Mouse (Mus musculus): Measurements from ENCODE around the gene Wdr70.
A peak's percentile ranks its signal among the peaks of the same experiment; 100 is the strongest.

The Wdr70 gene

GRCm38 (mm10) chr15:7925382-7925781 lies 173.6 kb downstream of the Wdr70 start:
- DNase-seq: no peak

- DNase-seq: no peak
Observed at GRCm38 (mm10) chr15:7923281-7923680, 175.7 kb downstream of the Wdr70 start.

GRCm38 (mm10) chr15:7922291-7923037 lies 176.5 kb downstream of the Wdr70 start:
- peak; percentile 29 for DNase-seq

- DNase-seq: no peak
Observed at GRCm38 (mm10) chr15:7921124-7921523, 177.9 kb downstream of the Wdr70 start.

- no peak for DNase-seq
Observed at GRCm38 (mm10) chr15:7906491-7907035, 192.4 kb downstream of the Wdr70 start.

- DNase-seq: no peak
Observed at GRCm38 (mm10) chr15:7899286-7899685, 199.7 kb downstream of the Wdr70 start.

- no peak for DNase-seq
Observed at GRCm38 (mm10) chr15:7891547-7892282, 207.3 kb downstream of the Wdr70 start.

GRCm38 (mm10) chr15:7890286-7890685 lies 208.7 kb downstream of the Wdr70 start:
- no peak for DNase-seq

GRCm38 (mm10) chr15:7889362-7889674 lies 209.7 kb downstream of the Wdr70 start:
- no peak for DNase-seq

- DNase-seq: no peak
Observed at GRCm38 (mm10) chr15:7888617-7889361, 210.2 kb downstream of the Wdr70 start.

- no peak for DNase-seq
Observed at GRCm38 (mm10) chr15:7886591-7886990, 212.4 kb downstream of the Wdr70 start.

GRCm38 (mm10) chr15:7885106-7885505 lies 213.9 kb downstream of the Wdr70 start:
- no peak for DNase-seq

- no peak for DNase-seq
Observed at GRCm38 (mm10) chr15:7884181-7884580, 214.8 kb downstream of the Wdr70 start.

GRCm38 (mm10) chr15:7879956-7880355 lies 219.1 kb downstream of the Wdr70 start:
- DNase-seq: no peak

- no peak for DNase-seq
Observed at GRCm38 (mm10) chr15:7878861-7879260, 220.1 kb downstream of the Wdr70 start.

- no peak for DNase-seq
Observed at GRCm38 (mm10) chr15:7877560-7878467, 221.2 kb downstream of the Wdr70 start.

- DNase-seq: no peak
Observed at GRCm38 (mm10) chr15:7875879-7876278, 223.1 kb downstream of the Wdr70 start.

GRCm38 (mm10) chr15:7872473-7872872 lies 226.5 kb downstream of the Wdr70 start:
- no peak for DNase-seq

- DNase-seq: no peak
Observed at GRCm38 (mm10) chr15:7865305-7865704, 233.7 kb downstream of the Wdr70 start.

- peak; percentile 9 for DNase-seq
Observed at GRCm38 (mm10) chr15:7863328-7863727, 235.7 kb downstream of the Wdr70 start.

- no peak for DNase-seq
Observed at GRCm38 (mm10) chr15:7862890-7863289, 236.1 kb downstream of the Wdr70 start.

GRCm38 (mm10) chr15:7858841-7859240 lies 240.2 kb downstream of the Wdr70 start:
- DNase-seq: no peak
